Mouse (Mus musculus) small intestine, adult 2 months (tissue): ENCODE measurements at regions not wholly inside any gene's neighbourhood (a gene's known extent, or its start where the extent isn't known, plus 50 kb on each side); places are given as distances from the start of the nearest gene placed in this dataset.

Experiments used
- CTCF ChIP-seq: fragments of 200-500 bp; IDR thresholded peaks from 2 replicates; pipeline ENCODE4 v1.5.1; 2012; ENCODE audit warnings: low read depth, mild to moderate bottlenecking, control low read depth, inconsistent platforms, low read length, moderate library complexity, mixed read lengths; ENCODE audit not compliant: insufficient replicate concordance, insufficient read length; ENCODE audit errors: extremely low read depth
- POLR2A ChIP-seq: fragments of 200-500 bp; IDR thresholded peaks from 2 replicates; pipeline ENCODE4 v1.6.1; 2012; ENCODE audit warnings: low read depth, mild to moderate bottlenecking, control low read depth, inconsistent platforms, low read length, moderate library complexity

- TF ChIP-seq CTCF = no peak
- no peak for TF ChIP-seq POLR2A
Measured at GRCm38 (mm10) chr10:17511779-17512335, 211.2 kb upstream of the Cited2 start.
